Mouse (Mus musculus) liver, embryonic 14.5 days (tissue): Measurements from ENCODE around the gene Gapt.

Experiments
- CTCF ChIP-seq: IDR thresholded peaks from 2 replicates; pipeline ENCODE4 v1.5.1; 2016; ENCODE audit warnings: antibody characterized with exemption, low read depth, control low read depth
- EP300 ChIP-seq: IDR thresholded peaks from 2 replicates; pipeline ENCODE4 v1.6.1; 2016; ENCODE audit warnings: antibody characterized with exemption, low read depth

DNA sequence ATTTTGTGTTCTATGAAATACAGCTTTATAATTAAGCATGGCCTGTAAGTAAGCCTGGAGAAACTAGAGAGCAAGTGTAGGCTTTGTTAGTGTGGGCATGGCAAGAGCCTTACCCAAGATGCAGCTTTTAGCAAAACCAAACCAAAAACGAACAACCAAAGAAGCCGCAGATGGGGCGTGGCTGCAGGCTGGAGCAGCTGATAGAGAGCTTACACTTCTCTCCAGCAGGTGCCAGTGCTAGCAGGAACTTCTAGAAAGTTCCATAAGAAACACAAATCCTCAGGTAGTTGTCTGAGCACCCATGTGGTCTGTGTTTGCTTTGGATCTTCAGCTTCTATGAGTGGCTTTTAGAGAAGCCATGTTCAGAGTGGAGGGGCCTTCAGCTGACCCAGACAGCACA is 9.5 kb upstream of the Gapt start:
- TF ChIP-seq EP300 (peak; percentile 27; the same call in 1 of the 2 replicates), CTCF (0 out of 2 replicates have a peak, but pooled peaks have one; percentile 14)
